Mouse (Mus musculus): Measurements from ENCODE around the gene Npas3.

The Npas3 gene

GRCm38 (mm10) chr12:53421701-53422100 lies 173.2 kb downstream of the Npas3 start:
- no peak for DNase-seq

- no peak for DNase-seq
Measured at GRCm38 (mm10) chr12:53423631-53424030, 175.2 kb downstream of the Npas3 start.

- no peak for DNase-seq
Measured at GRCm38 (mm10) chr12:53426006-53426405, 177.5 kb downstream of the Npas3 start.

GRCm38 (mm10) chr12:53427153-53427552 lies 178.7 kb downstream of the Npas3 start:
- DNase-seq: no peak

- no peak for DNase-seq
Measured at GRCm38 (mm10) chr12:53442029-53442428, 193.6 kb downstream of the Npas3 start.

GRCm38 (mm10) chr12:53447469-53447868 lies 199.0 kb downstream of the Npas3 start:
- DNase-seq: no peak

GRCm38 (mm10) chr12:53448040-53448439 lies 199.6 kb downstream of the Npas3 start:
- no peak for DNase-seq

GRCm38 (mm10) chr12:53467549-53467948 lies 219.1 kb downstream of the Npas3 start:
- no peak for DNase-seq

GRCm38 (mm10) chr12:53474486-53474885 lies 226.0 kb downstream of the Npas3 start:
- no peak for DNase-seq

- no peak for DNase-seq
Measured at GRCm38 (mm10) chr12:53484924-53485323, 236.4 kb downstream of the Npas3 start.

- DNase-seq: no peak
Measured at GRCm38 (mm10) chr12:53496386-53496785, 247.9 kb downstream of the Npas3 start.

GRCm38 (mm10) chr12:53514885-53515284 lies 266.4 kb downstream of the Npas3 start:
- no peak for DNase-seq

- DNase-seq: no peak
Measured at GRCm38 (mm10) chr12:53519556-53519955, 271.1 kb downstream of the Npas3 start.

- no peak for DNase-seq
Measured at GRCm38 (mm10) chr12:53522631-53523030, 274.2 kb downstream of the Npas3 start.

GRCm38 (mm10) chr12:53527046-53527445 lies 278.6 kb downstream of the Npas3 start:
- no peak for DNase-seq

GRCm38 (mm10) chr12:53529345-53529744 lies 280.9 kb downstream of the Npas3 start:
- no peak for DNase-seq

GRCm38 (mm10) chr12:53536816-53537215 lies 288.3 kb downstream of the Npas3 start:
- no peak for DNase-seq

- DNase-seq: no peak
Measured at GRCm38 (mm10) chr12:53556359-53556758, 307.9 kb downstream of the Npas3 start.

GRCm38 (mm10) chr12:53558259-53558658 lies 309.8 kb downstream of the Npas3 start:
- no peak for DNase-seq

- DNase-seq: no peak
Measured at GRCm38 (mm10) chr12:53566712-53567387, 318.4 kb downstream of the Npas3 start.

- DNase-seq: no peak
Measured at GRCm38 (mm10) chr12:53581181-53581580, 332.7 kb downstream of the Npas3 start.

GRCm38 (mm10) chr12:53587249-53587648 lies 338.8 kb downstream of the Npas3 start:
- no peak for DNase-seq

- no peak for DNase-seq
Measured at GRCm38 (mm10) chr12:53587691-53588504, 339.4 kb downstream of the Npas3 start.

GRCm38 (mm10) chr12:53589446-53589961 lies 341.0 kb downstream of the Npas3 start:
- no peak for DNase-seq

All from liver (tissue).